ENCODE assay signal across 9 mouse cellular contexts in the genomic region with DNA sequence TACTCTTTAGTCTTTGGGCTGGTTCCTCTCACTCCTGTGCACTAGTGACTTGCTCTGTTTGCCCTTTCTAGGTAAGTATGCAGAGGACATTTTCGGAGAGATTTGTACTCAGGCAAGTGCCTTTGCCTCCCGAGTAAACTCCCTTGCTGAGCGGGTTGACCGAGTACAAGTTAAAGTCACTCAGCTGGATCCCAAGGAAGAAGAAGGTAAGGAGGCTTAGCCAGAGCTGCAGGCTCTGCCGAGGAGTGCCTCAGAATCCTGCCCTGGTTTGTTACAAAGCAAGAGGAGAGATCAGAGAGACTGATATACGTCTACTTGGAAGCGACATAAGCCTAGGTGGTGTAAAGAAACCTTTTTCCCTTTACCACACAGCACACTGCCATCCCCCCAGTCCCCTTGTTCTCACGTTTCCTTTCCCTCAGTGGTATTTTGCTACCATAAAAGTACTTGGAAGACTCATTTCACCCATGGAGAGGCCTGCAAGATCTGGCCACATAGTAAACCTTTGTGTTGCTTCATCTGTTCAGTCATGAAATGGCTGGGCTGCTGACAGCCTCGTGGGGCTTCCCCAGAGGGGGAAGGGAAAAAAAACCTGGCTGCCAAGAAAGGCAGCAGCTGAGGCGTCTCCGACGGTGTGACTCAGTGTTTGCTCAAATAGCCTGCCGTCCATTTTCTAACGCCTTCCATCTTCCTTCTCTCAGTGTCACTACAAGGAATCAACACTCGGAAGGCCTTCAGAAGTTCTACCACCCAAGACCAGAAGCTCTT. TPM values are rescaled to one million over a fixed set of nuclear protein-coding genes. Genes with fewer than 3 reads are reported as not detected.
DNase-seq lines count a peak whose midpoint lies in the region; ATAC-seq and TF ChIP-seq lines count a peak whose summit lies in the region.
"Had no signal": no experiment of that assay in that cellular context is flagged by ENCODE, and none has a peak within 500 bp of the region (broad histone marks: within the 10 kb centered on the region; RNA-seq: fewer than 3 reads in every experiment).

No protein-coding gene starts in this region.

- H3K27me3 ChIP-seq in lung, embryonic 16.5 days (ENCODE audit: control insufficient read depth, insufficient read depth, low read depth, low read length), result no peaks in the 10 kb centered on the region
- H3K27me3 ChIP-seq: megakaryocyte, embryonic 14.5 days had no signal

- no peak overlapping the region for H3K9ac ChIP-seq in lung, embryonic 16.5 days (ENCODE audit: low read length)

- peak; percentile 85 for ATAC-seq in lung, embryonic 16.5 days (ENCODE audit: low read depth)
- ATAC-seq in erythroid progenitor cell, adult 5-6 weeks (replicated peaks; ENCODE audit: low FRiP score, poor library complexity, severe bottlenecking), result no peak

- peak overlapping the region; percentile 8; the same call in 1 of the 2 replicates for H3K4me2 ChIP-seq in lung, embryonic 16.5 days (ENCODE audit: low read depth, low read length)

- peaks cover 28% of the 10 kb centered on the region for H3K36me3 ChIP-seq in lung, embryonic 16.5 days (ENCODE audit: control insufficient read depth, insufficient read depth, low read length)

- H3K4me3 ChIP-seq in layer of hippocampus, adult 2 months, result no peak overlapping the region
- H3K4me3 ChIP-seq in lung, embryonic 16.5 days (ENCODE audit: low read length), result no peak overlapping the region
- H3K4me3 ChIP-seq: megakaryocyte, embryonic 14.5 days had no signal

- WGBS in lung, embryonic 16.5 days, result 23% methylated on average over 15 of the region's 15 CpGs

- TF ChIP-seq CTCF in layer of hippocampus, adult 2 months (conservative IDR thresholded peaks at IDR 0.05), result no peak

- H3K9me3 ChIP-seq in lung, embryonic 16.5 days (ENCODE audit: control insufficient read depth, low read length), result no peaks in the 10 kb centered on the region
- H3K9me3 ChIP-seq: megakaryocyte, embryonic 14.5 days had no signal

- H3K4me1 ChIP-seq in lung, embryonic 16.5 days (replicated peaks; ENCODE audit: control insufficient read depth, insufficient read depth, low read length), result peaks cover 27% of the 10 kb centered on the region

- DNase-seq in layer of hippocampus, adult 2 months (ENCODE audit: low spot score in 2 of 2), result no peak
- no peak for DNase-seq in layer of hippocampus, postnatal 25 days (ENCODE audit: extremely low spot score in 1 of 2, low spot score in 1 of 2)
- peak; percentile 44 for DNase-seq in R1 (ENCODE audit: low read depth, low spot score)
- peak; percentile 80 for DNase-seq in gastrocnemius, postnatal 25 days
- peak; percentile 89 for DNase-seq in induced T-regulatory cell, adult 2 months (ENCODE audit: low read depth)
- DNase-seq in testis, postnatal 10 days (ENCODE audit: low spot score), result no peak

- peak overlapping the region; percentile 32; the same call in 1 of the 2 replicates for H3K27ac ChIP-seq in layer of hippocampus, adult 2 months
- H3K27ac ChIP-seq in lung, embryonic 16.5 days (ENCODE audit: low read length), result peak overlapping the region; percentile 86

RNA-seq across cellular contexts. Expression of gene Cd164l2, which starts 26.8 kb away (rescaled TPM):
- 1 to 10 TPM; 2.3 to 4.2 TPM for total RNA-seq in layer of hippocampus, adult 2 months (2021)
- 1 to 10 TPM; 2.8 to 5.6 TPM for total RNA-seq in layer of hippocampus, postnatal 25 days (2021)
- total RNA-seq in gastrocnemius, postnatal 25 days (2021), result not detected
- 7.7 and 13.2 TPM in 2 replicates for polyA plus RNA-seq in lung, embryonic 16.5 days (2015; fragmentation: Nextera tagmentation; extraction: Ambion mirVana)
- total RNA-seq in erythroid progenitor cell, adult 5-6 weeks (2015; ENCODE audit: low replicate concordance), result not detected in 2 replicates
- total RNA-seq in erythroid progenitor cell, adult 5-6 weeks (2017; ENCODE audit: low replicate concordance), result not detected in 2 replicates

RNA-seq across cellular contexts. Expression of gene Gpr3, which starts 27.3 kb away (rescaled TPM):
- total RNA-seq in layer of hippocampus, adult 2 months (2021), result 1 to 10 TPM; 5.0 to 5.3 TPM
- 1 to 10 TPM; 5.3 to 8.2 TPM for total RNA-seq in layer of hippocampus, postnatal 25 days (2021)
- total RNA-seq in gastrocnemius, postnatal 25 days (2021), result not detected
- polyA plus RNA-seq in lung, embryonic 16.5 days (2015; fragmentation: Nextera tagmentation; extraction: Ambion mirVana), result 0.15 TPM in 1 of 2 replicates, not detected in the other
- not detected in 2 replicates for total RNA-seq in erythroid progenitor cell, adult 5-6 weeks (2015; ENCODE audit: low replicate concordance)
- not detected in 2 replicates for total RNA-seq in erythroid progenitor cell, adult 5-6 weeks (2017; ENCODE audit: low replicate concordance)

RNA-seq across cellular contexts. Expression of gene Wasf2, which starts 54.8 kb away (rescaled TPM):
- 10 to 100 TPM; 32.0 to 33.1 TPM for total RNA-seq in layer of hippocampus, adult 2 months (2021)
- total RNA-seq in layer of hippocampus, postnatal 25 days (2021), result 10 to 100 TPM; 28.9 to 32.8 TPM
- total RNA-seq in gastrocnemius, postnatal 25 days (2021), result 10 to 100 TPM; 33.8 to 39.7 TPM
- 140 and 144 TPM in 2 replicates for polyA plus RNA-seq in lung, embryonic 16.5 days (2015; fragmentation: Nextera tagmentation; extraction: Ambion mirVana)
- total RNA-seq in erythroid progenitor cell, adult 5-6 weeks (2015; ENCODE audit: low replicate concordance), result 79.6 and 83.6 TPM in 2 replicates
- total RNA-seq in erythroid progenitor cell, adult 5-6 weeks (2017; ENCODE audit: low replicate concordance), result 59.7 and 73.7 TPM in 2 replicates

RNA-seq across cellular contexts. Expression of gene Map3k6, which starts 55.5 kb away (rescaled TPM):
- 10 to 100 TPM in 1 of 2 experiments, 1 to 10 TPM in 1; 5.8 to 10.5 TPM for total RNA-seq in layer of hippocampus, adult 2 months (2021)
- total RNA-seq in layer of hippocampus, postnatal 25 days (2021), result 1 to 10 TPM; 3.0 to 6.0 TPM
- total RNA-seq in gastrocnemius, postnatal 25 days (2021), result 10 to 100 TPM in 1 of 2 experiments, 1 to 10 TPM in 1; 5.8 to 12.5 TPM
- polyA plus RNA-seq in lung, embryonic 16.5 days (2015; fragmentation: Nextera tagmentation; extraction: Ambion mirVana), result 4.2 and 4.3 TPM in 2 replicates
- 4.2 TPM in 1 of 2 replicates, not detected in the other for total RNA-seq in erythroid progenitor cell, adult 5-6 weeks (2015; ENCODE audit: low replicate concordance)
- 8.1 TPM in 1 of 2 replicates, not detected in the other for total RNA-seq in erythroid progenitor cell, adult 5-6 weeks (2017; ENCODE audit: low replicate concordance)

Comparison
In these comparisons a context has a peak if more than half of its experiments do, and no peak if none do; other contexts are left out.
1. DNase-seq: peak in R1 (single experiment), gastrocnemius, postnatal 25 days (single experiment) and induced T-regulatory cell, adult 2 months (single experiment); none in layer of hippocampus, adult 2 months (0 of 2), layer of hippocampus, postnatal 25 days (0 of 2) and testis, postnatal 10 days (single experiment).
2. RNA of gene Gpr3, which starts 27.3 kb away (total RNA-seq): 5.3 to 8.2 TPM in layer of hippocampus, postnatal 25 days and 5.0 to 5.3 TPM in layer of hippocampus, adult 2 months; not detected in gastrocnemius, postnatal 25 days and not detected in erythroid progenitor cell, adult 5-6 weeks; every median in the first group is over 4 times any median in the second.